Mouse (Mus musculus): ENCODE measurements at regions not wholly inside any gene's neighbourhood (a gene's known extent, or its start where the extent isn't known, plus 50 kb on each side); places are given as distances from the start of the nearest gene placed in this dataset.

GRCm38 (mm10) chr14:100864792-100865191, 335.3 kb downstream of the Prr30 start:
- 50% methylated on average over 2 of the region's 2 CpGs for WGBS
- no peak overlapping the region for H3K9ac ChIP-seq

GRCm38 (mm10) chr14:100864164-100864563, 336.0 kb downstream of the Prr30 start:
- H3K36me3 ChIP-seq, result no peaks in the 10 kb centered on the region
- no peak overlapping the region for H3K9ac ChIP-seq
- no peaks in the 10 kb centered on the region for H3K9me3 ChIP-seq
- no peak for ATAC-seq (ENCODE audit: borderline replicate concordance, extremely low read depth, low FRiP score, low TSS enrichment)
- 94% methylated on average over 1 of the region's 1 CpGs for WGBS
- no peaks in the 10 kb centered on the region for H3K4me1 ChIP-seq
- H3K27ac ChIP-seq, result no peak overlapping the region
- no peaks in the 10 kb centered on the region for H3K27me3 ChIP-seq
- H3K4me3 ChIP-seq, result no peak overlapping the region
- no peak overlapping the region for H3K4me2 ChIP-seq

More at GRCm38 (mm10) chr14:100864792-100865191, 335.3 kb downstream of the Prr30 start:
- no peak overlapping the region for H3K27ac ChIP-seq
- H3K4me1 ChIP-seq, result no peaks in the 10 kb centered on the region
- H3K27me3 ChIP-seq, result no peaks in the 10 kb centered on the region
- no peaks in the 10 kb centered on the region for H3K36me3 ChIP-seq
- H3K9me3 ChIP-seq, result no peaks in the 10 kb centered on the region
- no peak overlapping the region for H3K4me3 ChIP-seq
- no peak overlapping the region for H3K4me2 ChIP-seq
- ATAC-seq (ENCODE audit: borderline replicate concordance, extremely low read depth, low FRiP score, low TSS enrichment), result no peak

- Histone ChIP-seq H3K9ac (no peak overlapping the region), H3K4me1 (no peaks in the 10 kb centered on the region), H3K9me3 (no peaks in the 10 kb centered on the region), H3K4me3 (no peak overlapping the region), H3K4me2 (no peak overlapping the region), H3K36me3 (no peaks in the 10 kb centered on the region), H3K27ac (no peak overlapping the region), H3K27me3 (no peaks in the 10 kb centered on the region)
- WGBS, result 68% methylated on average over 3 of the region's 3 CpGs
- no peak for ATAC-seq (ENCODE audit: borderline replicate concordance, extremely low read depth, low FRiP score, low TSS enrichment)
Observed at GRCm38 (mm10) chr14:100842828-100843227, 357.3 kb downstream of the Prr30 start.
